Mouse (Mus musculus): ENCODE data around the gene Plvap. TPM values are rescaled to one million over a fixed set of nuclear protein-coding genes. Genes with fewer than 3 reads are reported as not detected.

Gene Plvap
- total and polyA plus RNA-seq, 2 experiments from 2014 or later: 51.6 to 64.8 TPM

- no peak for ATAC-seq (ENCODE audit: insufficient read depth, low read depth)
These were observed 48.8 kb downstream of the Plvap start for GRCm38 (mm10) chr8:71462786-71463185.

GRCm38 (mm10) chr8:71462191-71462590 is 49.4 kb downstream of the Plvap start:
- Histone ChIP-seq H3K9me3 (replicated peaks; ENCODE audit: control insufficient read depth, low read length) (no peaks in the 10 kb centered on the region), H3K4me2 (ENCODE audit: low read depth, low read length) (peak overlapping the region; percentile 87; the same call in 1 of the 2 replicates), H3K27me3 (ENCODE audit: control insufficient read depth, insufficient read depth, low read length) (no peaks in the 10 kb centered on the region), H3K4me3 (ENCODE audit: low read depth, low read length) (no peak overlapping the region), H3K9ac (replicated peaks; ENCODE audit: low read depth, low read length) (no peak overlapping the region), H3K27ac (ENCODE audit: low read depth) (peak overlapping the region; percentile 47; the same call in 1 of the 2 replicates), H3K36me3 (replicated peaks; ENCODE audit: control insufficient read depth, insufficient read depth, low read length) (peaks cover 23% of the 10 kb centered on the region), H3K4me1 (ENCODE audit: control insufficient read depth, insufficient read depth) (peaks cover 10% of the 10 kb centered on the region; the same call in 1 of the 2 replicates)
- ATAC-seq (ENCODE audit: insufficient read depth, low read depth) (no peak), DNase-seq (ENCODE audit: low spot score) (no peak)
- 79% methylated on average over 4 of the region's 4 CpGs for WGBS
- TF ChIP-seq EP300 (IDR thresholded peaks at IDR 0.05; ENCODE audit: low read depth) (no peak), CTCF (IDR thresholded peaks at IDR 0.05; ENCODE audit: low read depth) (no peak)

More at GRCm38 (mm10) chr8:71462786-71463185, 48.8 kb downstream of the Plvap start:
- WGBS: 11% methylated on average over 16 of the region's 16 CpGs
- H3K9ac ChIP-seq (replicated peaks; ENCODE audit: low read depth, low read length): peak overlapping the region; percentile 50
- H3K4me2 ChIP-seq (ENCODE audit: low read depth, low read length): peak overlapping the region; percentile 87
- DNase-seq (ENCODE audit: low spot score): peak; percentile 21
- peaks cover 10% of the 10 kb centered on the region; the same call in 1 of the 2 replicates for H3K4me1 ChIP-seq (ENCODE audit: control insufficient read depth, insufficient read depth)
- H3K9me3 ChIP-seq (replicated peaks; ENCODE audit: control insufficient read depth, low read length): no peaks in the 10 kb centered on the region
- H3K27ac ChIP-seq (ENCODE audit: low read depth): peak overlapping the region; percentile 93
- H3K4me3 ChIP-seq (ENCODE audit: low read depth, low read length): peak overlapping the region; percentile 75
- no peak for TF ChIP-seq EP300 (IDR thresholded peaks at IDR 0.05; ENCODE audit: low read depth)
- TF ChIP-seq CTCF (IDR thresholded peaks at IDR 0.05; ENCODE audit: low read depth): no peak
- no peaks in the 10 kb centered on the region for H3K27me3 ChIP-seq (ENCODE audit: control insufficient read depth, insufficient read depth, low read length)
- peaks cover 21% of the 10 kb centered on the region for H3K36me3 ChIP-seq (replicated peaks; ENCODE audit: control insufficient read depth, insufficient read depth, low read length)

GRCm38 (mm10) chr8:71461152-71461840 is 50.3 kb downstream of the Plvap start:
- DNase-seq (ENCODE audit: low spot score): no peak
- H3K9ac ChIP-seq (replicated peaks; ENCODE audit: low read depth, low read length): no peak overlapping the region

GRCm38 (mm10) chr8:71460716-71461115 is 50.8 kb downstream of the Plvap start:
- no peak overlapping the region for H3K4me2 ChIP-seq (ENCODE audit: low read depth, low read length)
- H3K9ac ChIP-seq (replicated peaks; ENCODE audit: low read depth, low read length): no peak overlapping the region
- no peak overlapping the region for H3K4me3 ChIP-seq (ENCODE audit: low read depth, low read length)
- no peak overlapping the region for H3K27ac ChIP-seq (ENCODE audit: low read depth)
- peaks cover 7% of the 10 kb centered on the region; the same call in 1 of the 2 replicates for H3K4me1 ChIP-seq (ENCODE audit: control insufficient read depth, insufficient read depth)
- DNase-seq (ENCODE audit: low spot score): no peak
- no peak for ATAC-seq (ENCODE audit: insufficient read depth, low read depth)
- no peaks in the 10 kb centered on the region for H3K9me3 ChIP-seq (replicated peaks; ENCODE audit: control insufficient read depth, low read length)
- no peaks in the 10 kb centered on the region for H3K27me3 ChIP-seq (ENCODE audit: control insufficient read depth, insufficient read depth, low read length)
- whole genome bisulfite sequencing: 93% methylated on average over 6 of the region's 6 CpGs
- peaks cover 23% of the 10 kb centered on the region for H3K36me3 ChIP-seq (replicated peaks; ENCODE audit: control insufficient read depth, insufficient read depth, low read length)
- no peak for TF ChIP-seq CTCF (IDR thresholded peaks at IDR 0.05; ENCODE audit: low read depth)
- no peak for TF ChIP-seq EP300 (IDR thresholded peaks at IDR 0.05; ENCODE audit: low read depth)

More at GRCm38 (mm10) chr8:71461152-71461840, 50.3 kb downstream of the Plvap start:
- Histone ChIP-seq H3K4me1 (ENCODE audit: control insufficient read depth, insufficient read depth) (peaks cover 10% of the 10 kb centered on the region; the same call in 1 of the 2 replicates), H3K27me3 (ENCODE audit: control insufficient read depth, insufficient read depth, low read length) (no peaks in the 10 kb centered on the region), H3K4me3 (ENCODE audit: low read depth, low read length) (no peak overlapping the region), H3K9me3 (replicated peaks; ENCODE audit: control insufficient read depth, low read length) (no peaks in the 10 kb centered on the region), H3K27ac (ENCODE audit: low read depth) (no peak overlapping the region), H3K36me3 (replicated peaks; ENCODE audit: control insufficient read depth, insufficient read depth, low read length) (peaks cover 23% of the 10 kb centered on the region), H3K4me2 (ENCODE audit: low read depth, low read length) (no peak overlapping the region)
- WGBS: 79% methylated on average over 38 of the region's 47 CpGs
- ATAC-seq (ENCODE audit: insufficient read depth, low read depth): no peak
- TF ChIP-seq CTCF (IDR thresholded peaks at IDR 0.05; ENCODE audit: low read depth) (no peak), EP300 (IDR thresholded peaks at IDR 0.05; ENCODE audit: low read depth) (no peak)

GRCm38 (mm10) chr8:71457659-71458270 is 53.8 kb downstream of the Plvap start:
- Histone ChIP-seq H3K27ac (ENCODE audit: low read depth) (no peak overlapping the region), H3K27me3 (ENCODE audit: control insufficient read depth, insufficient read depth, low read length) (no peaks in the 10 kb centered on the region), H3K36me3 (replicated peaks; ENCODE audit: control insufficient read depth, insufficient read depth, low read length) (peaks cover 23% of the 10 kb centered on the region), H3K4me1 (ENCODE audit: control insufficient read depth, insufficient read depth) (no peaks in the 10 kb centered on the region), H3K4me2 (ENCODE audit: low read depth, low read length) (no peak overlapping the region), H3K9me3 (replicated peaks; ENCODE audit: control insufficient read depth, low read length) (no peaks in the 10 kb centered on the region), H3K4me3 (ENCODE audit: low read depth, low read length) (no peak overlapping the region), H3K9ac (replicated peaks; ENCODE audit: low read depth, low read length) (no peak overlapping the region)
- TF ChIP-seq CTCF (IDR thresholded peaks at IDR 0.05; ENCODE audit: low read depth) (no peak), EP300 (IDR thresholded peaks at IDR 0.05; ENCODE audit: low read depth) (no peak)
- DNase-seq (ENCODE audit: low spot score) (no peak), ATAC-seq (ENCODE audit: insufficient read depth, low read depth) (no peak)
- 83% methylated on average over 19 of the region's 20 CpGs for WGBS

Data from heart, postnatal 0 days (tissue).